Mouse (Mus musculus) limb, embryonic 14.5 days (tissue): ENCODE results near the gene Gm20517. TPM values are rescaled to one million over a fixed set of nuclear protein-coding genes. Genes with fewer than 3 reads are reported as not detected.

Experiments
- ATAC-seq: fragments of 200-750 bp; cut with Nextera tagmentation; 2 replicates; pipeline ENCODE4 v1.8.0; 2017; ENCODE audit warnings: low read depth, moderate number of reproducible peaks, moderate TSS enrichment; ENCODE audit not compliant: low FRiP score
- DNase-seq: peaks from one replicate; pipeline ENCODE4 v3.0.0-alpha.2; 2015; ENCODE audit warnings: low spot score
- H3K27ac ChIP-seq: fragments of 300-500 bp; sonication (generic); replicated peaks from 2 replicates; pipeline ENCODE4 v1.5.1; 2014; ENCODE audit warnings: low read depth, mild to moderate bottlenecking, low read length, moderate library complexity, mixed read lengths
- H3K27me3 ChIP-seq: fragments of 300-500 bp; sonication (generic); 2 replicates; pipeline ENCODE4 v1.6.1; 2014; ENCODE audit warnings: low read length, mixed read lengths; ENCODE audit not compliant: control insufficient read depth, insufficient read depth
- H3K36me3 ChIP-seq: fragments of 300-500 bp; sonication (generic); 2 replicates; pipeline ENCODE4 v1.6.1; 2014; ENCODE audit warnings: mild to moderate bottlenecking, low read length, moderate library complexity, mixed read lengths; ENCODE audit not compliant: control insufficient read depth, insufficient read depth
- H3K4me1 ChIP-seq: fragments of 300-500 bp; sonication (generic); 2 replicates; pipeline ENCODE4 v1.6.1; 2014; ENCODE audit warnings: antibody characterized with exemption, low read length, mixed read lengths; ENCODE audit not compliant: control insufficient read depth, insufficient read depth
- H3K4me2 ChIP-seq: fragments of 300-500 bp; sonication (generic); replicated peaks from 2 replicates; pipeline ENCODE4 v1.6.1; 2014; ENCODE audit warnings: low read depth, mild to moderate bottlenecking, low read length, moderate library complexity; ENCODE audit not compliant: severe bottlenecking
- H3K4me3 ChIP-seq: fragments of 300-500 bp; sonication (generic); replicated peaks from 2 replicates; pipeline ENCODE4 v1.5.1; 2014; ENCODE audit warnings: low read length
- H3K9ac ChIP-seq: fragments of 300-500 bp; sonication (generic); 2 replicates; pipeline ENCODE4 v1.6.1; 2014; ENCODE audit warnings: mild to moderate bottlenecking, low read depth, low read length, moderate library complexity; ENCODE audit not compliant: severe bottlenecking
- H3K9me3 ChIP-seq: fragments of 300-500 bp; sonication (generic); 2 replicates; pipeline ENCODE4 v1.6.1; 2016; ENCODE audit warnings: low read length; ENCODE audit not compliant: control insufficient read depth
- POLR2A ChIP-seq: fragments of 200-500 bp; IDR thresholded peaks from 2 replicates; pipeline ENCODE4 v1.8.0; 2012; ENCODE audit warnings: inconsistent platforms, mild to moderate bottlenecking, moderate library complexity, borderline replicate concordance; ENCODE audit not compliant: insufficient read depth, insufficient read length; ENCODE audit errors: extremely low read depth
- WGBS: fragments of 180-500 bp; shearing (Covaris S2); extraction: QIAGEN DNeasy Blood & Tissue Kit; methylation state at CpG from one replicate; pipeline ENCODE4 v1.1.7; 2014; 5-methylcytosine and 5-hydroxymethylcytosine counted together
- polyA plus RNA-seq, 2 experiments: library from polyadenylated mRNA; depleted of rRNA in 1 of 2; stranded (reverse) in 1 of 2; unstranded in 1 of 2; fragments of >200 nt; fragmentation: Nextera tagmentation in 1 of 2; extraction: Ambion mirVana in 1 of 2; gene quantifications; 2 replicates each; pipeline versions ENCODE4 v1.2.1 to v1.2.3; 2012 to 2014

Gm20517 gene
- polyA plus RNA-seq, 2 experiments: 1.3 to 1.4 TPM

DNA sequence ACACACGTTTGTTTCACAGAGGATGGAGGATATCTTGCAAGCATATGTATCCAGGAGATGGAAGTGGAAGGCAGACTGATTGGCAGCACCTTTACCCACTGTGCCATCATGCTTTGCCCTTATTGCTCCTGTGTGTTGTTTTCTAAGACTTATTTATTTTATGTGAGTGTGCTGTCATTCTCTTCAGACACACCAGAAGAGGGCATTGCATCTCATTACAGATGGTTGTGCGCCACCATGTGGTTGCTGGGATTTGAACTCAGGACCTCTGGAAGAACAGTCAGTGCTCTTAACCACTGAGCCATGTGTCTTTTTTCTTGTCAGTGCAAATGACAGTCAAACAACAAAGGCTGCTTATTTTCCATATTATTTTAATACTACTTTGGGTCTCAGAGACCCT lies 16.4 kb downstream of the Gm20517 start:
- H3K27ac ChIP-seq: no peak overlapping the region
- WGBS: 77% methylated on average over 2 of the region's 2 CpGs
- H3K9me3 ChIP-seq: no peaks in the 10 kb centered on the region
- peaks cover 31% of the 10 kb centered on the region for H3K36me3 ChIP-seq
- TF ChIP-seq POLR2A: no peak
- no peak overlapping the region for H3K4me3 ChIP-seq
- H3K4me1 ChIP-seq: peaks cover 12% of the 10 kb centered on the region
- no peak overlapping the region for H3K9ac ChIP-seq
- no peaks in the 10 kb centered on the region for H3K27me3 ChIP-seq
- DNase-seq: no peak
- H3K4me2 ChIP-seq: no peak overlapping the region
- no peak for ATAC-seq

GRCm38 (mm10) chr17:47628851-47629676 lies 17.7 kb downstream of the Gm20517 start:
- ATAC-seq (peak; percentile 94), DNase-seq (peak; percentile 94)
- no peaks in the 10 kb centered on the region for H3K27me3 ChIP-seq
- under 1% methylated on average over 61 of the region's 63 CpGs for WGBS
- H3K27ac ChIP-seq: peak overlapping the region; percentile 90
- peaks cover 12% of the 10 kb centered on the region for H3K4me1 ChIP-seq
- H3K4me2 ChIP-seq: peak overlapping the region; percentile 84
- 0 out of 2 replicates have a peak, but pooled peaks have one; percentile 31 for TF ChIP-seq POLR2A
- H3K9ac ChIP-seq: peak overlapping the region; percentile 70
- H3K9me3 ChIP-seq: no peaks in the 10 kb centered on the region
- peaks cover 18% of the 10 kb centered on the region for H3K36me3 ChIP-seq
- peak overlapping the region; percentile 67 for H3K4me3 ChIP-seq

DNA sequence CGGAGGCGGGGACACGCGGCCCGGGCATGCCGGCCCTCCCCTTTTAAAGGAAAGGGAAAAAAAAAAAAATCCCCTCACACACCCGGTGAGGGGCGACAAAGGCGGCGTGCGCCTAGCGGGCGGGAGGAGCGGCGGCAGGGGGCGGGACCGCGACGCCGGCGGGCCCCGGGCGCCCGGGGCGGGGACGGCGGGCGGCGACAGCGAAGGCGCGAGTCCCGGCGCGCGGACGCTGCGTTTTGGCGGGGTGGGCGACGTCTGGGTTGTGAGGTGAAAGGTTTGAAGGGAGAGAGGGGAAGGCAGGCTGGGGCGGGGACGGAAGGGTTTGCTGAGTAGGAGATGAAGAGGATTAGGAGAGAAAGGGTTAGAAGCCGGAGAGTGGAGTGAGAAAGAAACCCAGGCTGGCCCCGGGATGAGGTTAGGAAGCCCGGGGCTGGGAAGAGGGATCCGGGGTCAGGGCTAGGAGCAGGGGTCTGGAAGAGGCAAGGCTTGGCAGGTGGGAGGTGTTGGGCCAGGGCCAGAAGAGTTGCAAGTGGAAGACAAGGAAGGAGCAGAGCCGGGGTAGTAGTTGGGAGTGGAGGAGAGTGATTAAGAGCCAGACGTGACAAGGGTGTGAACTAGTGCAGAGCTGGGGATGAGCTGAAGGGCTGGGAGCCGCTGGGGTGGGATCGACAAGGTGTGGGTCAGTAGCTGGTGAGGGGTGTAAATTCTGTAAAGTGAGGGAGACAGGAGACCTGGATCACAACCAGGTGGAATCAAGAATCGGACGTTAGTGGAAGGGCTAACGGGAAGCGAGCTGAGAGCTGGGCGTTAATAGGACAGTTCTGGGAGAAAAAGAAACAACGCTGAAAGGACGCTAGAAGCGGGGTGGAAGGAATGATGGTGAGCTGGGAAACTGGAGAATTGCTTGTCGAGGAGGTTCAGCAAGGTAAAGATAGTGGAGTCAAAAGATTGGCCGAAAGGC lies 18.6 kb downstream of the Gm20517 start:
- H3K9ac ChIP-seq: peak overlapping the region; percentile 70
- peak overlapping the region; percentile 84 for H3K4me2 ChIP-seq
- peak overlapping the region; percentile 90 for H3K27ac ChIP-seq
- H3K27me3 ChIP-seq: no peaks in the 10 kb centered on the region
- 2% methylated on average over 60 of the region's 61 CpGs for WGBS
- peak overlapping the region; percentile 67 for H3K4me3 ChIP-seq
- no peak for TF ChIP-seq POLR2A
- H3K36me3 ChIP-seq: peaks cover 12% of the 10 kb centered on the region
- ATAC-seq (peak; percentile 1; the same call in 1 of the 2 replicates), DNase-seq (no peak)
- H3K9me3 ChIP-seq: no peaks in the 10 kb centered on the region
- H3K4me1 ChIP-seq: peaks cover 12% of the 10 kb centered on the region

DNA sequence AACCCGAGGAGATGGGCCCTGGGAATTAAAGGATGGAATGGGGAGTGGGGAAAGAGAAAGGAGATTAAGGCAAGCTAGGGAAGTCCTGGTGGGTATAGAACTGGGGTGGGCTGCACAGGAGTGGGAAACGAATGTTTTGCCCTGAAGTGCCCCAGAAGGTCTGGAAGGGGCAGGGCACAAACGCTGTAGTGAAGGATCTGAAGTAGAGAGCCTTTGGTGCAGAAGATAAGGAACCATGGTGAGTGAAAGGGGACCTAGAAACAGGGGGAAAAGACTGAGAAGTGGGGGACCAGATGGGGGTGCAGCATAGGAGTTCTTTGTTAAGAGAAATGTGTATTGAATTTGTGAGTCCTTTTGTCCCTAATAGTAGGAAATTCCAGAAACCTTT lies 19.3 kb downstream of the Gm20517 start, which contains the start of gene Usp49:
Usp49 (plus strand) TSS at position 13 of the 388 bp plus-strand sequence.
- peaks cover 12% of the 10 kb centered on the region for H3K4me1 ChIP-seq
- ATAC-seq: no peak
- peak within 1 kb of the TSS; percentile 84 for H3K4me2 ChIP-seq
- peak within 1 kb of the TSS; percentile 67 for H3K4me3 ChIP-seq
- H3K27me3 ChIP-seq: no peaks in the 10 kb centered on the region
- peak within 1 kb of the TSS; percentile 70 for H3K9ac ChIP-seq
- peaks cover 5% of the 10 kb centered on the region for H3K36me3 ChIP-seq
- no peaks in the 10 kb centered on the region for H3K9me3 ChIP-seq
- no peak for DNase-seq
- no peak for TF ChIP-seq POLR2A
- peak within 1 kb of the TSS; percentile 90 for H3K27ac ChIP-seq
- 0% methylated on average over 3 of the region's 3 CpGs for WGBS
